In genomic region chr17:79663393-79664105, GRCm38 (mm10) we compare ENCODE assay signal across 9 mouse cellular contexts. TPM values are rescaled to one million over a fixed set of nuclear protein-coding genes. Genes with fewer than 3 reads are reported as not detected.
A peak's percentile ranks its signal among the peaks of the same experiment; 100 is the strongest.
DNase-seq lines count a peak whose midpoint lies in the region; ATAC-seq and TF ChIP-seq lines count a peak whose summit lies in the region.
"Had no signal": no experiment of that assay in that cellular context is flagged by ENCODE, and none has a peak within 500 bp of the region (broad histone marks: within the 10 kb centered on the region; RNA-seq: fewer than 3 reads in every experiment).

No protein-coding gene starts in this region.

- no peak for TF ChIP-seq POLR2A in embryonic fibroblast, embryonic 13.5 days (IDR thresholded peaks at IDR 0.05; ENCODE audit: low read depth, low read length)

- no peak for ATAC-seq in cerebellum, adult (ENCODE audit: insufficient number of reproducible peaks, low FRiP score, low TSS enrichment)

- peak overlapping the region; percentile 91 for H3K27ac ChIP-seq in embryonic fibroblast, embryonic 13.5 days (ENCODE audit: insufficient read depth, low read length)

- TF ChIP-seq CTCF in embryonic fibroblast, embryonic 13.5 days (IDR thresholded peaks at IDR 0.05; ENCODE audit: borderline replicate concordance, insufficient read depth, low read length) = no peak

- H3K4me1 ChIP-seq in embryonic fibroblast, embryonic 13.5 days (ENCODE audit: control insufficient read depth, insufficient read depth, low read length) = peaks cover 7% of the 10 kb centered on the region

- DNase-seq in heart, adult 8-10 months (ENCODE audit: low spot score) = peak; percentile 11
- DNase-seq in heart, postnatal 4 days = no peak
- DNase-seq in right cerebral cortex, adult 18-20 months = peak; percentile 15
- no peak for DNase-seq in right cerebral cortex, postnatal 4 days
- peak; percentile 46 for DNase-seq in retina, postnatal 7 days (ENCODE audit: low read depth, low spot score)
- DNase-seq in cerebellum, postnatal 36 days = no peak

- H3K4me3 ChIP-seq in embryonic fibroblast, embryonic 13.5 days (ENCODE audit: insufficient read depth, low read length) = no peak overlapping the region
- H3K4me3 ChIP-seq: erythroblast, embryonic 14.5 days had no signal

RNA-seq across cellular contexts. Expression of gene Cyp1b1, which starts 51.3 kb away (rescaled TPM):
- total RNA-seq in heart, adult 8-10 months (2022) = 1 to 10 TPM; 3.7 to 7.4 (median 4.5) TPM
- total RNA-seq in heart, postnatal 4 days (2021) = 1 to 10 TPM; 4.4 to 4.7 TPM
- 527 and 533 TPM in 2 replicates for polyA plus RNA-seq in embryonic fibroblast, embryonic 13.5 days (2011; ENCODE audit: insufficient read length, low read depth, missing spikeins)
- polyA plus RNA-seq: erythroblast, embryonic 14.5 days had no signal

RNA-seq across cellular contexts. Expression of gene Rmdn2, which starts 51.9 kb away (rescaled TPM):
- total RNA-seq in heart, adult 8-10 months (2022) = 10 to 100 TPM in 3 of 4 experiments, 1 to 10 TPM in 1; 9.6 to 15.5 (median 14.7) TPM
- 10 to 100 TPM in 1 of 2 experiments, 1 to 10 TPM in 1; 8.0 to 11.5 TPM for total RNA-seq in heart, postnatal 4 days (2021)
- polyA plus RNA-seq in embryonic fibroblast, embryonic 13.5 days (2011; ENCODE audit: insufficient read length, low read depth, missing spikeins) = 12.0 and 13.9 TPM in 2 replicates

Comparison
In these comparisons a context has a peak if more than half of its experiments do, and no peak if none do; other contexts are left out.
1. DNase-seq: peak in heart, adult 8-10 months (single experiment), right cerebral cortex, adult 18-20 months (single experiment) and retina, postnatal 7 days (single experiment); none in heart, postnatal 4 days (single experiment), right cerebral cortex, postnatal 4 days (single experiment) and cerebellum, postnatal 36 days (0 of 2).